Mouse (Mus musculus): ENCODE measurements at regions not wholly inside any gene's neighbourhood (a gene's known extent, or its start where the extent isn't known, plus 50 kb on each side); places are given as distances from the start of the nearest gene placed in this dataset.
"Not testable (repeated sequence)": the region's sequence is repeated elsewhere in the genome, so short reads cannot be mapped to it uniquely, and the experiment has no call there.

DNA sequence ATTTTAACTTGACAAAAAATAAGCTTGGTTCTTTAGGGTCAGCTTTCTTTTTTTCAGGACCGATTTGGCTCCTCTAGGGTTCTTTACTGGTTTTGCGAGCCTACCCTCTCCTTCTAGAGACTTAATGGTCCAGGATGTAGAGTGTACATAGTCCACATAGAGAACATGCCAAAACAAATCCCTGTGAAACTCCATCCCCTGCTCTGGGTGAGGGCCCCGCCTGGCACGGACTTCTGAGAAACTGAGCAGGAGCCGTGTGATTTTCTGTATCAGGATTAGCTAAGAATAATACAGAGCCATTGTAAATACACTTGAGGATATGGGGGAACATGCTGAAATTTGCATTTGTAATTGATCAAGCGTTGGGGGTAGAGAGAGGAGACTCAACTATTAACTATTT is 118.2 kb upstream of the Teddm2 start:
- no peak for DNase-seq (ENCODE audit: low spot score in 2 of 2)

DNA sequence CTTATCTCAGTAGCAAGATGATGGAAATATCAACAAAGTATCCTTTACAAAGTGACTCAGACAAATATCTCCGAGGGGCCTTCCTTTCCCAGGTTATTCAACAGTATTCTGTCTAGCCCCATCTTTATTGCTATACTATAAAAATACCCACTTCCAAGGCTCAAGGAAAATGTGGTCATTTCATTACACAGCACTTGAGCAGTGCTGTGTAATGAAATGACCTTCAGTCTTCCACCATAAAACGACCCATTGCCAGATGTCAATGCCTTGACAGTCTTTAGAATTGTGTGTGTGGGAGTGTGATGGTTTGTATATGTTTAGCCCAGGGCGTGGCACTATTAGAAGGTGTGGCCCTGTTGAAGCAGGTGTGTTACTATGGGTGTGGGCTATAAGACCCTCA is 124.3 kb upstream of the Teddm2 start:
- no peak for DNase-seq (ENCODE audit: low spot score in 2 of 2)

DNA sequence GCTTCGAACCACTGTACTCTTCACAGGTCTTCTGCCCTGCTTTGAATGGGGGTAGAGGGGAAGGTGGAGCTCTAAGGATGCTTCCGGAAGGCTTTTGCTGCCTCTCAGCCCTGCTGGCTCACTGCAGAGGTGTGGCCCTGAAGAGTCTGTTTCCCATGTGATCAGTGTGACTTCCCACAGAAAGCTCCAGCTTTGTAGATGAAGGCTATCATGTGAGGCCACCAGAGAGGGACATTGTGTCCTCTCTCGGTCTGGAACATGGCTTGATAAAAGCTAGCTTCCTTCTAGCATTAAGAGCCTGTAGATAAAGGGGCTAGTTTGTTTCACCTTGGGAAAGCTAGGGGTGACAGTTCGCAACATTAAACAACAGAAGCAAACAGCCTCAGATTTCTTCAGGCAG is 127.3 kb upstream of the Teddm2 start:
- DNase-seq (ENCODE audit: low spot score in 2 of 2), result no peak

DNA sequence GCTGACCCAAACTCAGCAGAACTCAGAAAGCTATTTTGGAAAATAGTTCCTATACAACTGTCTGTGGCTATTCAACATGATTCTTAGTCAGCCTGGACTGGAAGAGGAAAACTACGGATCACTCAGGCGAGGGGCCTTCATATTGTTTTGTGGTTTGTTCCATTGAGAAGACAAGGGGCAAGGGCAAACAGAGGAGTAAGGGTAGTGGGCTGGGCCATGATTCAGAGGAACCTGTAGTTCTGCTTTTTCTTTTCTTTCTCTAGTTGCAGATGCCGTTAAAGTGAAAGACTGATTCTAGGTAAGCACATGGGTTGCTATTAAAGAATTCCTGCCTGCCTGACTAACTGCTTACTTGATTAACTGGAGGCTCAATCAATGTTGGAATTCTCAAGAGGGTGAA is 129.8 kb upstream of the Teddm2 start:
- DNase-seq (ENCODE audit: low spot score in 2 of 2), result no peak

DNA sequence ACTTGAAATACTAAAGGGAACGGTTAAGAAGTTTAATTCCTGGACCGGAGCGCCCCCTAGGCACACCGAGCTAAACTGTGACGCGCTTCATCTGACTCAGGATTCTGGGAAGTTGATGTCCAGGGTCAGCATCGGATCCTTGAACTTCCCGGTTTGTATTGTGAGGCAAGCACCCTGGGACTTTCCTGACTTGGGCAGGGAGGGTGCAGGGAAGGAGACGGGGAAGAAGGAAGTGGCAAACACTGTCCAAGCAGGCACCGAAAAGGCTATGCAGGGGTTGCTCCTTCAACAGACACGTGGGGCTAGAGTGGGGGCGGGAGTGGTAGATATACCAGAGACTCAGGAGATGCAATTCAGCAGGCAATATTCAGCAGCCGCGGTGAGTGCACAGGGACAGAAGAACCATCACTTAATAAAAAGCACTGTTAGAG is 132.7 kb upstream of the Teddm2 start:
- DNase-seq (ENCODE audit: low spot score in 2 of 2), result peak; percentile 49 to 69

DNA sequence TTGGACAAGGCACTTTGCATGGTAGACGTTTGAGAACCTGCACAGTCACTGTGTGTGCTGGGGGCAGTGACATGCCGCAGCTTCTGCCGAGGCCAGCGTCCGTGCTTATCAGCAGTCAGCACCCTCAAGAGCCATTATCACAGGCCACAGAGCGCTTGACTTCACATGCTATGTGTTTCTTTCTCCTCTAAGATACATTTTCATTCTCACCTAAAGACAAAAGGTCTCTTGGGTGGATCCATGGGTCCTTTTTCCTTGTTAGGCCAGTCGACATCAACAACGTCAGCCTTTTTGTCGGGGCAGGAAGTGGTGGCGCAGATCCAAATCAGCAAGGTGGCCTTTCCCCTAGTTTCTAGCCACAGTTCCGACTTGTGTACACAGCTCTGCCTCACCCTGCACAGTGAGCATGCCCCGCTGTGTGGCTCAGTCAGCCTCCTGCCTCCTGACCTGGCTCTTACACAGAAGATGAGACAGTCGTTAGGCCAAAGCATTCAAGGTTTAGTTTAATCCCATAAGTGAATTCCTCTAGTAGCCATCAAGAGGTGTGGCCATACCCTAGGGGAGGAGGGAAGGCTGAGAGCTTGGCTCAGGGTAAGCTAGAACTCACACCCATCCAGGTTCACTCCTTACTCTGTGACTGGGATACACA is 134.1 kb upstream of the Teddm2 start:
- DNase-seq (ENCODE audit: low spot score in 2 of 2), result peak; percentile 49 to 78

DNA sequence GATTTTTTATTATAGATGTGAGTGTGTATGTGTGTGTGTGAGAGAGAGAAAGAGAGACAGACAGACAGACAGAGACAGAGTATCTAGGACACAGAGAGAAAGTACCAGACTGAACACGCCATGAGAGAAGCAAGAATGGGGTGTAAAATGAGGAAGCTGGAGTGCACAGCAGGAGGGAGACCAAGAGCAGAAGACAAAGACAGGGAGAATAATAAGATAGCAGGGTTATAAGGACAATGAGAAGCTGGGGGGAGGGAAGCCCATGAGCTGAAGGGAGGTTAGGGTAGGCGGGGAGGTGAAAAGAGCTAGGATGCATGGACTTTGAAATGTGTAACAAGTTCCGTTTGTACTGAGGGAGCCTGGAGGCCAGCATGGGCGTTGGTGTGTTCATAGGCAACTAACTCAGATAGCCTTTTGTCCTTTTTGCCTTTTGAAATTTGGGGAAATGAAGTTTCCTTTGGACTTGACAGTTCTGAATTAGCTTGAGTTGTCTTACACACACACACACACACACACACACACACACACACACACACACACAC is 136.8 kb upstream of the Teddm2 start:
- DNase-seq (ENCODE audit: low spot score in 2 of 2), result no peak

DNA sequence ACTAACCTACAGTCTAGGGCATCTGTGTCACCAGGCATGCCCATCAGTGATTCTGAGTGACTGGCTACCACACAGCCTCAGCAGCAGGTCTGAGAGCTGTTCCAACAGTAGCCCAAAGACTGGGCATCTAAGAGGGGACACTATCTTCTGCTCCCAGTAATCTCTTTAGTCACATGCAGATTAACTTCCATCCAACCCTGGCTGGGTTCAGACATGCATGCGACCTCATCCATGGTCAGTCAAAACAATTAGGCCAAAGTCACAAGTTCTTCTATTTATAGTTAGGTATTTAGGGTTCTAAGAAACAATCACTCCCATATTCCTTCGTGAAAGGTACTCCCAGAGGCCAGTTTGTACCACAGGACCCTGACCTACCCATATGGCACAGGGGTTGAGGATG is 138.2 kb upstream of the Teddm2 start:
- no peak for DNase-seq (ENCODE audit: low spot score in 2 of 2)

DNA sequence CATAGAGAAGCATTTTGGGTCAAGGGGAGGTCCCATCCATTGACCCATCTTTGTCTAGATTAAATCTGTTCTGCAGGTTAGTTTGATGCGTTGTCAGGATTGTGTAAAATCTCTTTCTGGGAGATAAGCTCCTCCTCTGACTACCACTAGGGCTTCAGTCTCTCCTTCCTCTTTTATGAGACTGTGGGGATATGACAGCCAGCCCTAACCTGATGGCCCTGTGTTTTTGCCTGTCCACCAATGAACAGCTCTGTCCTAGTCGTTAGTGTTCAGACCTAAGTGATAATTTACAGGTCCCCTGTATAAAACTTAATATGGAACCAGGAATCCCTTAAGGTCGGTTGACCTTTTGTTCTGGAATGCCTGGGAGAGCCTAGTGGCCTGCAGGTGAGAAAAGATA is 140.9 kb upstream of the Teddm2 start:
- DNase-seq (ENCODE audit: low spot score in 2 of 2), result no peak

DNA sequence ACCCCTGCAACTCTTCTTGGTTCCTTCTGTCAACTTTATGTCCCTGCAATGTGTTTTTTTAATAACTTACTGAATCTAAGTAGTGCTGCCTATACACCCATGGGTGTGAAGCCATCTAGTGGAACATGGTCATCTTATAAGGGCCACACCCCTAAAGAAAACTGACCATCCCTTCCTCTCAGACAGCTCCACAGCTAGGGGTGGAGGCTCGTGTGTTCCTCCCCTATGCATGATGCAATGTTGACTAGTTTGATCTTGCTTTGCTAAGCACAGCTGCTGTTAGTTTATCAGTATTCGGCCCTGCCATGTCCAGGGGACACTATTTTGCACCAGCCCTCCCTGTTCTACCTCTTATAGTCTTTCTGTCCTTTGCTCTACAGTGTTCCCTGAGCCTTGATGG is 142.9 kb upstream of the Teddm2 start:
- no peak for DNase-seq (ENCODE audit: low spot score in 2 of 2)

DNA sequence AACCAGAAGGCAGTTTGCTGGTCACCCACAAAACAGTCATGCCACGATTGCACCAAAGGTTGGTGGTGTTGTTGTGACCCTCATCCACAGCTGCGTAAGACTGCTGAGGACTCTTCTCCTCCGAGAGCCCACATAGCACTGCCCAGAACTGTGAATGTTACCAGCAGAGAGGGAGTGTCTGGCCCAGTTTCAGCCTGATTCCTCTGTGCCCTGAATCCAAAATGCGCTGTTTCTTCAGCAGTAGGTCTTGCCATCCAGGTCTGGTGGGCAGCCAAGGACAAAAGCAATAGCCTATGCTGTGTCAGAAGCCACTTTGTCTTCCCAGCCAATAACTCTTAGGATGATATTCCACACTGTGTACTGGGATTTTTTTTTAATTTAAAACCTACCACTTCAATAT is 144.7 kb upstream of the Teddm2 start:
- no peak for DNase-seq (ENCODE audit: low spot score in 2 of 2)

DNA sequence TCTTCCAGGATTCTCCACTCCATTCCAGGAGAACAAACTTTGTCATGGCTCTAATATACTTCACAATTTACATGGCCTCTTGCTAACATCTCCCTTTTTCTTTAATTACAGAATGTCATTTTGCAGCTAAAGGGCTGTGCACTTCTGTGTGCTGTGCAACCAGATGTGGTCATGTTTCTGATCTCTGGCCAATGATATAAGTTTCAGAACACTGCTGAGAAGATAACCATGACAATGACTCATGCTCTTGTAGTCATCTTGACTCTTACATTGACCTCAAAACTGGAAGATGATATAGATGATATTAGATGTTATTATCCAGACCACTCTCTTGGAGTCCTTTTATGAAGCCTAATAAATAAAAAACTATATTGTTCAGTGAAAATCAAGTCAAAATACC is 145.9 kb upstream of the Teddm2 start:
- DNase-seq (ENCODE audit: low spot score in 2 of 2), result no peak

DNA sequence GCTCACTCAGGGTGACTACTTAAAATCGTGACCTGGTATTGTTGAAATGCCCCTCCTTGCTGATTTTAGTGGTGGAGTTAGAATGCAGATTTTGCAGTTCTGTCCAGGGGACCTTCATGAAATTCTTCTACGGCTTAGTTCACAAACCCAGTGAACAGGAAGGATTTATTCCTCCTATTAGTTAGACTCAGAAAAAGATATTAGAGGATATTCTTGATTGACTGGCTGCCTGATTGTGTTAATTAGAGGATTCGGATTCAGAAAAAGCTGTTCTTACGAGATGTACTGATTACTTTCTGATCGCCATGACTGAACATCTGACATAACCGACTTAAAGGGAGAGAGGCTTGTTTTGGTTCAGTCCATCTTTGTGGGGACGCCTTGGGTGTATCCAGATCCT is 147.3 kb upstream of the Zfp648 start:
- DNase-seq (ENCODE audit: low spot score in 2 of 2), result no peak

DNA sequence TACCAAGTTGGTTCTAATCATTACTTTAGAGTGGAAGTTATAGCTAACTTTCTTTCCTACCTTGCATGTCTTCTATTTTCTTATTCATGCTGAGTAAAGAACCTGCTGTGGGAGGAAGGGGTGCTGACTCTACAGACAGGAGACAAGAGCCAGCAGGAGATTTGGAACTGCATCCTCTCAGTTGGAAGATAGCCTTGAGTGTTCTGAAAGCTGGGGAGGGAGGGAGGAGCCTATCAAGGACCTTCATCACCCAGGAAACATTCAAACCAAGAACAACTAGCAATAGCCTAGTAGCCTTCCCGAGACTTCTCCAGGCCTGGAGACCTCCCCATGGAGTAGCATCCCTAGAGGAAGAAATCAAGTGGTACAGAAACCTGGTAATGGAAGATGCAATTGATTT is 146.1 kb upstream of the Zfp648 start:
- DNase-seq (ENCODE audit: low spot score in 2 of 2), result no peak

DNA sequence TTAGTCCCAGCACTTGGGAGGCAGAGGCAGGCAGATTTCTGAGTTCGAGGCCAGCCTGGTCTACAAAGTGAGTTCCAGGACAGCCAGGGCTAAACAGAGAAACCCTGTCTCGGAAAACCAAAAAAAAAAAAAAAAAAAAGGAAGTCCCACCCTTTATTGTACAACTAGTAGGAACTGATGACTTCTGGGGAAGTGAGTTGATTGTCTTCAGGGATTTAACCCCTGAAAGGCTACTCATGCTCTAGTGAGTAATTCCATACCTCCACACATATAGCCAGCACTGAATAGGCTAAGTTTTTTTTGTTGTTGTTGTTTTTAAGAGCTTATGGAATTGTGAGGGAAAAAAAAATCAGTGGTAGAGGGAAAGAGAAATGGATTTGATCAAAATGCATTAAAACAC is 139.6 kb upstream of the Zfp648 start:
- not testable (repeated sequence) for DNase-seq (ENCODE audit: low spot score in 2 of 2)

DNA sequence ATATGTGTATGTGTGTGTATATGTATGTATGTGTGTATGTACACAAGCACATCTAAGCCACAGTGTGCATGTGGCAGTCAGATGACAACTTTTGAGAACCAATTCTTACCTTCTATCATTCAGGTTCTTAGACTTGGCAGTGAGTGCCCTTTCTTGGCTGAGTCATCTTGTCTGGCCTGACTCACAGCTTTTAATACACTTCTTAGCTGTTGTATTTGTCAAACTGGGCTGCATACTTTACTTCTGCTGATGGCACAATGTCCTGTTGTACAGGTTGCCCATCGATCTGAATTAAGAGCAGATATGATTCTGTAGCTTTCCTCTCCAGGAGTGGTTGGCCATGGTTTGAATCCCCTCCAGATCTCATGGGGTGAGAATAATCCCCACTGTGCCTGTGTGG is 139.1 kb upstream of the Zfp648 start:
- DNase-seq (ENCODE audit: low spot score in 2 of 2), result no peak

DNA sequence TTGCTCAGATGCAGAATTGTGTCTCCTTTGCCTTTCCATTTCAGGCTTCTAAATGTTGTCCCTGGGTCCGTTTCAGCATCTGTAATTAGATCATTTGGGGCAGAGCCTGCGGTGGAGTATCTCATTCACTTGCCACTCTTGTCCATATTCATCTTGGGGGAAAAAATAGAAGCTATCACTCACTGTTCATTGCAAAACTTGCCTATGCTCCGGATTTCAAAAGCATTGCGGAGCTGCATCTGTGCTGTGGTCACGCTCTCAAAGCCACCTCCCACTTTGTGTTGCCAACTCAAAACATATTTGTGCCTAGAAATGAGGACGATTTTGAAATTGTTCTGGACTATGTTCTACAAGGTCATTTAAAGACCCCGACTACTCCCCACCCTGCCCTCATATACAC is 138.3 kb upstream of the Zfp648 start:
- DNase-seq (ENCODE audit: low spot score in 2 of 2), result peak in 1 of 2 experiments; percentile 5

DNA sequence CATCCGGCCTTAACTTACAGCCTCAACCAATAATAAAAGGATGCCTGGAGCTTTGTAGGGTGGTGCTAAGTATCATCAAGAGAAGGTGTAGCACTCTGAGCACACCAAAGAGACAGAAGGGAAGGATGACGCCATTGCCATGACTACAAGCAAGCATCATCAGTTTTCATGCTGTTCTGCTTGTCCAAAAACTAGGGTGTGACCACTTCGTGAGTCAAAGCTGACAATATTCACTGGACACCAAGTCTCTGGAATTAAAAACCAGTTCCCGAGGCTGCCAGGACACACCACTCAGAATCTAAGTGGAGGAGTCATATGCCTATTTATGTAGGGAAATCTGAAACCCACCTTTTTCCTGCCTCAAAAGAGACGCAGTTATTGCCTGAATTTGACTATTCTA is 136.4 kb upstream of the Zfp648 start:
- DNase-seq (ENCODE audit: low spot score in 2 of 2), result no peak

DNA sequence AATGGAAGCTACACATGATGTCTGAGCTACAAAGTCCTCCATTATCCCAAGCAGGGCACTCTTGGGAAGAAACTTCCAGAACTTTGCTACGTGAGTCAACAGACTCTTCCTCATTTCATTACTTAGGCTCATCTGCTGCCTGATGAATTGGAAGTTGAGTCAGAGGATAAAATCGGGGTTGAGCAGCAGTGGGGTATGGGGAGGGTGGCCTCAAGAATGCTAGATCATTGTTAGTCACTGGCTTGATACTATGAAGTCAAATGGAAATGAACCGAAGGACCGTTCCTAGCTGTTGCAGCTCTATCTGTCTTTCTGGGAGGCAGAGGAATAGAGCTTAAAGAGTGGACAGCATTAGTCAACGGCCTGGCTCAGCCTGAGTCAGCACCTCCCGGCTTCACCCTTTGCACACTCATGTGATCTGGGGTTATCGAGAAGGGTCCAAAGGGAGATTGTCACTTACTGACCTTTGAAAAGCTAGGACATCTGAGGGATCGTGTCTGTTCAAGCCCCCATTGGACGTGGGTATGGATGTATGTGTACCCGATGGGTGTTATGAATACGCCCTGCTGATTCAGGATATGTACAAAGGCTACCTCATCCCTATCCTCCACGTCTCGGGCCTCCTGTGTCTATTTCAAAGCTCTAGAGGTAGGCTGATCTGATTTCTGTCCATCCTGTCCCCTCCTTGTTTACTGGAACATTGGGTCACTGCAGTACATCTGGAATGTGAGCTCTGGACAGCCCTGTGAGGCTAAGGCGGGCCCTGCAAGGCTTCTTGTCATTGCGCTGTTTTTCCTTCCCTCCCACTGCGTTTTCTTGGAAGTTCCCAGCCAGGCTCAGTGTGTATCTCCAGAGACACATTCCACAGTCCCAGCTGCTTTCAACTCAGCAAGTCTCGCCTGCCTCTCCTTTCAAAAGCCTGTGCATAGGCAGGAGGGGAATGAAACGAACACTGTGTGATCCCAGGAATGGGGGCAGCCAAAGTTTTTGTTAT is 135.4 kb upstream of the Zfp648 start:
- DNase-seq (ENCODE audit: low spot score in 2 of 2), result no peak

DNA sequence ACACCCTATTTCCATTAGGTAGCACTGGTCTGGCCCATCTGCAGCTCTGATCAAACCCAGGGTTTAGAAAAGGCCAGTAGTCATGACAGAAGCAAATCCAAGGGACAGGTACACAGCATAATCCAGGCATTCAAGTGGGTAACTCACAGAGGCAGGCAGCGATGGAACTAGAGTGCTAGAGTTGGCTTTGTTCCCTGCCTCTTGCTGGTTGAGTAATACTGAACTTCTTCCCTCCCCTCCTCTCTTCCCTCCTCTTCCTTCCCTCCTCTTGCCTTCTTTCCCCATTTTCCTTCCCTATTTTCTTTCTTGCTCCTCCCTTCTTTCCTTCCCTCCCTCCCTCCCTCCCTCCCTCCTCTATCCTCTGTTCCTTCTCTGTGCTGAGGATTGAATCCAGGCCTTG is 133.1 kb upstream of the Zfp648 start:
- no peak for DNase-seq (ENCODE audit: low spot score in 2 of 2)

DNA sequence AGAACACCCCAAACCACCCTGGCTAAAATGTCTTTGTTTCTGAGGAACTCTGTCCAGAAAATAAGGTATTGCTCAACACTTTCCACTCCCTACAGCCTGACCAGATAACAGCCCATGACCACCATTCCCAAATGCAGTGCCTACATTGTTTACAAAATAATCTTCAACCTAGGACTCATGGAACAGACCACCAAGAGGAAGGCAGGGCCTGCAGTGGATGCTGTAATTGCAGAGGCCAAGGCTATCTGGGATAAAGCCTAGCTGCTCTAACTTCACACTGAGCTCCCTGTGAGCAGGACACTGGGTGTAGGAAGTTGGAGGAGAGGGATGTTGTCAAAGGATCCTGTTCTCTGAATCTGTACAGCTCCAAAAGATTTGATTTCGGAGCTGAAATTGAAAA is 126.7 kb upstream of the Zfp648 start:
- no peak for DNase-seq (ENCODE audit: low spot score in 2 of 2)

DNA sequence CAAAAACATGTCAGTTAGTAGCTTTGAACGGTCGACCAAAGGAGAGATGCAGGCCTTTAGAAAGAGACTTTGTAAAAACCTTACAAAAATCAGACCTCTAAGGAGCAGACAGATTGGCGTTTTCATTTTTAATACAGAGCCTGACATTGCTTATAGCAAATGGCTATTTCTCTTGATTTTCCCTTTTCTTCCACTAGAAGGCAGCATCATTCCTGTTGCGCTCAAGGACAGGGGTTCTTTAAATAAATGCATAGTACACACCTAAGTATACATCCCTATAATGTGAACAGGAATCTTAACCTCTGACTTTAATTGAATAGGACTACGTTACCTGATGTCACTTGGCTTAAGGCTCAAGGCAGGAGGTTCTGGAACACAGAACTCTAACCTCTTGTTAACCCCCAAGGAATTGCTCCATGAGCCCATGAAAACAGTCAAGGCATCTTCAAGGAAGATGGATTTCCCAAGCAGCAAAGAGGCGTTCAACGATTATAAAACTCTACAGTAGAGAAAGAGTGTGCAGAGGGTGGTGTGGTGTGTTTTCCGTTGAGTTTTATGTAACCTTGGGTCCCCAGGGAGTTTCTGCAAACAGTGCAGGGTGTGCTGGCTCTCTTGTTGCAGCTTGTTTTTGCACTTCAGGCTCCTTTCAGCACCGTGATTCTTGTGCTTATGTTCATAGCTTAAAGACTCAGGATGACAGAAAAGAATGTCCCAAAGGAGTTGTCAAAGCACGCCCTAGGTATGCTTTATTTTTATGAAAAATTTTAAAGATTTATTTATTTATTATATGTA is 124.1 kb upstream of the Zfp648 start:
- DNase-seq (ENCODE audit: low spot score in 2 of 2), result peak; percentile 17 to 32

Measured in spleen, postnatal 36 days (tissue).